Mouse (Mus musculus) embryonic fibroblast, embryonic 13.5 days (primary cell): ENCODE results near the gene Cypt1.

Experiments used
- CTCF ChIP-seq: IDR thresholded peaks from 2 replicates; pipeline ENCODE4 v1.5.1; 2011; ENCODE audit warnings: mild to moderate bottlenecking, control low read depth, low read length, moderate library complexity, borderline replicate concordance; ENCODE audit not compliant: insufficient read depth
- POLR2A ChIP-seq: IDR thresholded peaks from 2 replicates; pipeline ENCODE4 v1.6.1; 2011; ENCODE audit warnings: low read depth, mild to moderate bottlenecking, control low read depth, low read length, moderate library complexity

GRCm38 (mm10) chrX:16546806-16547205 lies 24.1 kb downstream of the Cypt1 start:
- TF ChIP-seq POLR2A (no peak), CTCF (no peak)
